Mouse (Mus musculus) heart, adult 9 months (tissue): ENCODE data around the gene Gramd2.
A peak's percentile ranks its signal among the peaks of the same experiment; 100 is the strongest.

Source experiments
- DNase-seq, 2 experiments: peaks; one replicate each; pipeline ENCODE4 v3.0.0; 2022; ENCODE audit warnings: low spot score in 2 of 2

Gene Gramd2

GRCm38 (mm10) chr9:59679678-59680533 is at the start of gene Gramd2:
Gene Gramd2, plus strand, starts transcription at chr9:59680144.
- DNase-seq = peak in 1 of 2 experiments; percentile 64

GRCm38 (mm10) chr9:59638372-59638771 is 41.6 kb upstream of the Gramd2 start:
- DNase-seq = no peak

GRCm38 (mm10) chr9:59639936-59640335 is 40.0 kb upstream of the Gramd2 start:
- no peak for DNase-seq

DNA sequence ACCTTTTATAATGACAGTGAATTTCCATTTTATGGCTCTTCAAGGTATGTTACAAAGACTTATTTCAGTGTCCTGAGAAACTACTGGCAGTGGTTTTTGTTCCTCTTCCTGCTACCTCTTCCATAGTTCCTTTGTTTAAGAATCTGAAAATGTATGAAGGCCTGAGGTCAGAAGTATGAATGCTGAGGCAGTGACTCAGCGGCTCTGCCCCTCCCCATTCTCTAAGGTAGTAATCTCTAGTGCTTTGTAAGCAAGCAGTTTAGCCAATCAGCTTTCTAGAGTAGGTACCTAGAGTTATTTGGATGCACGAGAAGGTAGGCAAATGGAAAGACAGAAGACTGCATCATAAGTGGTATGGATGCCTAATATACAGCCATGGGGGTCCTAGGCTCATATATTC is 38.6 kb upstream of the Gramd2 start:
- no peak for DNase-seq

GRCm38 (mm10) chr9:59649911-59650310 is 30.0 kb upstream of the Gramd2 start:
- no peak for DNase-seq

DNA sequence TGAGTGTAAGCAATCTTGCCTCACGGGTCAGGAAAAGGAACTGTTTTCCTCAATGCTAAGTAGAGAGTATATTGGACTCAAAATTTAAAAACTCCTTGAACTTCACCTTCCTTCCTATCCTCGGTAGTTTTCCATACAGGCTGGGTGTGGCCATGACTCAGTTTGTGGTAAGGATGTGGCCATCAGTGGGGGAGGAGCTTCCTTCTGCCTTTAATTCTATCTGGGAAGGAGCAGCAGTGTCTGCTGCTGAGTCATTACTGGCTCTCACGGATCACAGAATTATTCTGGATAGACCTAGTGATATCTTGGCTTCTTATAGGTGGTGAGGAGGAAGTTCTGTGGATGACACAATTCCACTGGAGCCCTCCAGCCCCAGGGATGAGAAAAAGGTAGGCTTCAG is 26.6 kb upstream of the Gramd2 start:
- no peak for DNase-seq

GRCm38 (mm10) chr9:59654450-59654983 is 25.4 kb upstream of the Gramd2 start:
- DNase-seq = no peak

DNA sequence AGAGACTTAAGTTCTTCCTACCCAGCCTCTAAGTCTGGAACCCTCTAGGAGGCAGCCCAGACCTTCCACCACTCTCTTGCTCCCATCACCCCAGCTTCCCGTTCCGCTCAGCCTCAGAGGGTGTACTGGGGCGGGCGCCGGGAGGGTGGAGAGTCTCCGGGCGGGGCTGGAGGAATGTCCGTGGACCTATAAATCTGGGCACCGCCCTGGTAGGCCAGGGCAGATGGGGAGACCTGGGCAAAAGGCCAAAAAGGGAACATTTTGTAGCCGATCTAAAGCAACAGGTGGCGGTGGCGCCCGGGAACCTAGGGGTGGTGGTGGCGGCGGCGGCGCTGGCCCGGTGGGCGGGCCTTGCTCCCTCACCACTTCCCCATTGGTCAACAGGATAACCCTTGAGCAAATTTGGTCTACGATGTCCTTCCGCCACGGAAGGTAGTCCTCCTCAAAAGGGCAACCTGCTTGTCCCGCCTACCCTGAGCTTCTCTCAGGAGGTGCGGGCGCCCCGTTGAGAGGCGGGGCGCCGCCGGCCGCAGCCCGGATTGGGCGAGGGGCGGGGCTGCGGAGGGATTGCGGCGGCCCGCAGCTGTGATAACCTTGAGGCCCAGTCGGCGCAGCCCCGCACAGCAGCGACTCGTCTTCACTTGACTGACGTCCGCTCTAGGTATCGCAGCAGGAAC is 23.8 kb upstream of the Gramd2 start, which contains the start of gene Pkm:
TSS of gene Pkm (plus strand) at position 411 of the 677 bp plus-strand sequence.
- DNase-seq = peak; percentile 98 to 99

DNA sequence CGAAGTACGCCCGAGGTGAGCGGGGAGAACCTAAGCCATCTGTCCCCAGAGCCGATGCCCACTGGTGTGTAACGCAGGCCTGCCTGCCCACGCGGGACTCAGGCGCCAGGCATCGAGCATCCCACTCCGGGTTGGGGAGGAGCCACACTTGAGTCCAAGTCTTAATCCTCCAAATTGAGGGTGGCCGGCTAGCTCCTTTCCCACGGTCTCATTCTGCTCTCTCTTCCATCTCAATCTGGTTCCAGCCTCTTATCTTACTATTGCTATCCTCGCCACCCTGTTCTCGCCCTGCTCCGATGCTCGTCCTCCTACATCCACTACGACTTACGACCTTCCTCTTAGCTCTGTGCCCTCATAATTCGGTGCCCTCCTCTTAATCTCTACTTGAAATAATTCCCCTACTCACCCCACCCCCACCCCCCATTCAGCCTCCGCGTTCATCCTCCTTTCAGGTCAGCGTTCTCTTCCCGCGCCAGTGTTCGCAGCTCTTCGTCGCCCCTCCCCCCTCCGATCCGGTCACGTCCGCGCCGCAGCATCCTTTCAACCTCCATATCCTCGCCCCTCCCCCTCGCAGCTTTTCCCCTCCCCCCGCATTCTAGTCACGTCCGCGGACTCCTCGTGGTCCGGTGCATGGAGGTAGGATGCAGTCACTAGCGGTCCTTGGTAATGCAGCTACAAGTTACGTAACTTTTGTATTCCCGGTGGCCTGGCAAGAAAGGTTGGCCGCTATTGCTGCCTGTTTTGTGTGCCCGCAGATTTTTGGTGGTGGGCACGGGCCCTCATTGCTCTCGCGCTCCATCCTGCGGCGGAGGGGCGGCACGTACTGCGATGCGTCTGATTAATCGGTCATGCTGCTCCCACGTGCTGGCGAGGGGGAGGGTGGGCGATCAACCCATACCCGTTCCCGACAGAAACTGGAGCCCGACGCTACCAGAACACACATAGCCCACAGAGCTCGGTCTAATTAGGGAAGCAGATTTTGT is 23.0 kb upstream of the Gramd2 start:
- peak; percentile 63 to 67 for DNase-seq

DNA sequence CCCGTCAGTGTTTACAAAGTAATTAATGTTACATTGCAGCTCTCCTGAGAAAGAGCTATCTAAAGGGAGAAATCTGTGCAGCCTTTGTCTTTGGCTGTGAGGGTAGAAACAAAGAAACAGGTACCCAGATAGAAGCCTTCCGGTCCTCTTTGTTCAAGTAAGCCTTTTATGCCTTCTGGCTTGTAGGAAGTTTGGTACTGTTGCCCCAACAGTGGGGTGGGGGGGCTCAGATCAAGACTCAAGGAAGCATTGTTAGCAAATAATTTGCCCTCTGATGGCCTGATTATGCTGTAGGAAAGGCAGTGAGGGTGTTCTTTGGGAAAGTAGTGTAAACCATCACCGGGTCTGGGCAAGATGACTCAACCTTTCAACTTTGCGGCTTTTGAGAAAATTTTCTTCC is 21.8 kb upstream of the Gramd2 start:
- no peak for DNase-seq

DNA sequence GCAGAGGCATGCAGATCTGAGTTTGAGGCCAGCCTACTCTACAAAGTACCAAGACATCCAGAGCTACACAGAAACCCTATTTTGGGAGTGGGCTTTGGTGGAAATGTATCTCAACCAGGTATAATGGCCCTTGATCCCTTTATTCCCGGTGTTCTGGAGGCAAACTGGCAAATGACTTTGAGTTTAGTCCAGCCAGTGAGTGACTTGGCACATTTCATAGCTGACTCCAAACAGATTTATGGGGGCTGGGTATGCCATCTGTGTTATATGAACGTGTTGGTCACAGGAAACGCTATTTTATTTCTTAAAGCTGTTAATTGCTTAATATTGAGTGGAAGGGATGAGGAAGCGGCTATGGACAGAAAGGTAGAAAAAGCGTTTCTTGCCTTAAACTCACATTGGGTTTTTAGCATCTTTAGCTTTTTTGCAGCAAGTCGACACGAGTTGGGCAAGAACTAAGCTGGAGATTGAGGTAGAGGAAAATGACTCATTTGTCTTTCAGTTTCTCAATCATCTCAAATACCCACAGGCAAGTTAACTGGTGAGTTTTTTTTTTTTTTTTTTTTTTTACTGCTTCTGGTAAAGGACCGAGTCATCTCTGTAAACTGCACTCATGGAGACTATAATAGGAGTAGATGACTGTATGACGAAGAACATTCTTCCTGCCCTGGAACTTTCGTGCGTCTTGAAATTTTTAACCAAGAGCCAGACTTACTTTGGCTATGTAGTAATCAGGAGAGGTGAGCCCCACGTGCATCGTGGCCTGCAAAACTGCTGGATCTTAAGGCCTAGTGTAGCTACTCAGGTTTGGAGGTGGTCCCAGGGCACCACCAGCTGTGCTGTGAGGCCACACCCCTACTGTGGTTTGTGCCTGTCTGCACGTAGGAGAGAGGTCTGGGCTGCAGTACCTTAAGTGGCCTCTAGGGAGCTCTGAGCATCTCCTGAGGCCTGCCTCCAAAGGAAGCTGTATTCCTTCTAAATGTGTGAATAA is 20.6 kb upstream of the Gramd2 start:
- DNase-seq = peak; percentile 78 to 83

DNA sequence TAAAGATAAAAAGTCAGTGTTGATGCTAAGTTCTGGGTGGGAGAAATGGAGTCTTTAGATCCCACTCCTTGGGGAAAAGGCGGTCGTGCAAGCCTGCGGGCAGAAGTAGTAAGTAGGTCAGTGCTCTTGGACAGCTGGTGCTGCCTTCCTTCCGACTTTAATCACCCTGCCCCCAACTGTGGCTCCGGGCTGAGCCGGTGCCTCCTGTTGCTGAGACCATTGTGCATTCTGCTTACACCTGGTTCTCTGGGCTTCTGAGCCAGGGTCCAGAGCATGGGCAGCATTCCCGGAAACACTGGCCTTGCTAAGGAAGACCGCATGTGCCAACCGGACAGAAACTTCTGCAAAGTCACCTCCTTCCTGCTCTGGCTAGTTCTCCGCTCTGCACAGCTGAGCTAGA is 19.5 kb upstream of the Gramd2 start:
- DNase-seq = peak; percentile 62 to 69

DNA sequence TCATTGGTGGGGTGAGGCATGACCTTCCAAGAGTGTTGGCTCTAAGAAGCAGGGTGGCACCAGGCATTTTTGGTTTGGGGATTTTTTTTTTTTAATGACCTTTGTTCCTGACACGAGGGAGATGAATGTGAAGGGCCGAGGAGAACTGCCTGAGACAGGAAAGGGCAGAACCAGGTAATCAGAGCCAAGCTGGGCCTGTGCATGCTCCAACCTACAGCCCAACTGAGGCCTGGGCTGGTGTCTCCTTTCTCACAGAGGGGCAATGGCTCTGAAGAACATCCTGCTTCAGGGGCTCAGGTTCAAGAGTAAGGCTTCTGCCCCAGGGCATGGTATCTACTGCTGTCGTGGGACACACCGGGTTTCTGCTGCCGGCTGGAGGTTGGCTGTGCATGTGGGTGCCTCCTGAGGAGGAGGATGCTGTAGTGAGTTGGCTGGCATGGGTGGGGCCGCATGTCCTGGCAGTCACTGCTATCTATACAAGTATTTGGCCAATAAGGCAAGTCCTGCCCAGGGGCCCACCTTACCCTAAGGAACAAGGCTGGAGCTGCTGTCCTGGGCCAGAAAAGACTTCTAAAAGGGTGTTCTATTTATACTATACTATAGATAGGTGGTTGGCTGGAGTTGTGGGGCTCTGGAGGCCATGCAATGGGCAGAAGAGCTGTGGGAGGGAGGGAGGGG is 18.5 kb upstream of the Gramd2 start:
- no peak for DNase-seq

- DNase-seq = no peak
These were observed 16.7 kb upstream of the Gramd2 start for GRCm38 (mm10) chr9:59663226-59663625.

DNA sequence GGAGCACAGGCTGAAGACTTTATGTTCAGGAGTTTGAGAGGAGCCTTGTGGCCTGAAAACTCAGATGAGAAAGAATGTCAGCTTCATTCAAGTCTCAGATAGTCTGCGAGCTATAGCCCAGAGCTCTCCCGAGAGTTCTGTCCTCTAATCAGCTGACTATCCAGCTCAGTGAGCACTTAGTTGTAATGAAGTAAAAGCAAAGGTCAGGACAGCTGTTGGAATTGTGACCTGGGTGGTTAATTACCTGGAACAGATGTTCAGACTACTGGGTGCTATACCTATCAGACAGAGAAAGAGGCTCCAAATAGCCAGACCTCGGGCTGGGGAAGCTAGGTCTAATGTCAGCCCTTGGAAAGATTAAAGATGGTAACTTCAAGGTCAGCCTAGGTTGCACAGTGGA is 16.0 kb upstream of the Gramd2 start:
- no peak for DNase-seq

GRCm38 (mm10) chr9:59664664-59665256 is 15.2 kb upstream of the Gramd2 start:
- no peak for DNase-seq

GRCm38 (mm10) chr9:59666016-59666415 is 13.9 kb upstream of the Gramd2 start:
- no peak for DNase-seq

- DNase-seq = no peak
These were observed 13.1 kb upstream of the Gramd2 start for GRCm38 (mm10) chr9:59666813-59667212.

- DNase-seq = peak in 1 of 2 experiments; percentile 64
These were observed 12.7 kb upstream of the Gramd2 start for GRCm38 (mm10) chr9:59667250-59667649.
